ENCODE assay signal across 9 mouse cellular contexts in the genomic region with DNA sequence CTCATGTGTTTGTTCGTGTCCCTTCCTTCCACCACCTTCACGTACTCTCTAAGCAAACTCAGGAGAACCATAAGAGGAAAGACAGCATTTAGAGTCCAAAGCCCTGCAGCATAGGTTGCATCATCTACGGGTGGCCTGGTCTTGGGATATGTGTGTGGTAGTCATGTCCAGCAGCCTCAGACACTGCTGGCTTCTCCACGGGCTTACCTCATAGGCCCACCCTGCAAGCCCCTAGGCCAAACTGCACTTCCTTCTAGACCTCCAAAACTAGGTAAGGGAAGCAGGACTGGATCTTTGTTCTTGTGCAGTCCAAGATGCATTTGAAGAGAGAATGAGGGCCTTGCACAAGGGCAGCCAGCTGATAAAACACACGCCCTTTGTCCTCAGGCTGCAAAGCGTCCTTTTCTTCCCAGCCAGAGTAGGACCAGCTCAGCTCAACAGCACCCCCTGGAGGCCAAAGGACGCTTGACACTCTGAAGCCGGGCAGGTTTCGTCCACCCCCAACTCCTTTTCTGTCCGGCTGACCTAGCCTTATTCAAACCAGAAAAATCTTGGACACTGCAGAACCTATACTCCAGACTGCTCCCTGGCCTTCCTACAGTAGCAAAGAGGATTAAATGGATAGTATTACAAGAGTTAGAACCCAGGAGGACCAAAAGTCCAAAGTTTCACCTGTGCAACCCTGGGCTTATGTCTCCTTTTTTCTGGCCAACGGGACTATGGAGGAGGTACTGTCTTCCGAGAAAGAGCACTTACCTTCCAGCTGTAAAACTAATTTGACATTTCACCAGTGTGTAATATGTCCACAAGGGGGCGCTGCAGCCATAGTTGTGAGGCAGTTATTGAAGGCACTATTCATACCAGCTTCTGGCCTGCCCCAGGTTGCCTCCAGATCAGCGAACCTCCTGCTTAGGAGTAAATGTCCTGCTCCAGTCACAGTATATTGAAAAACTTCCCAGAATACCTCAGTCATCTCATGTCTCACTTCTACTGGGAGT. TPM values are rescaled to one million over a fixed set of nuclear protein-coding genes. Genes with fewer than 3 reads are reported as not detected.
DNase-seq lines count a peak whose midpoint lies in the region; ATAC-seq lines count a peak whose summit lies in the region.
"Had no signal": no experiment of that assay in that cellular context is flagged by ENCODE, and none has a peak within 500 bp of the region (broad histone marks: within the 10 kb centered on the region; RNA-seq: fewer than 3 reads in every experiment).

No protein-coding gene starts in this region.

- H3K9me3 ChIP-seq in midbrain, embryonic 14.5 days (ENCODE audit: control insufficient read depth, low read length): no peaks in the 10 kb centered on the region

- no peaks in the 10 kb centered on the region for H3K36me3 ChIP-seq in midbrain, embryonic 14.5 days (ENCODE audit: control insufficient read depth, insufficient read depth, low read length)
- H3K36me3 ChIP-seq: G1E had no signal

- no peaks in the 10 kb centered on the region for H3K27me3 ChIP-seq in midbrain, embryonic 14.5 days (ENCODE audit: control insufficient read depth, insufficient read depth, low read length)

- no peak overlapping the region for H3K27ac ChIP-seq in midbrain, embryonic 14.5 days (replicated peaks; ENCODE audit: low read depth, low read length)

- intact Hi-C loops in left cerebral cortex, postnatal 36 days (cut with DNase I): loop anchor here (1.0 to 10.0 kb wide), 3 partner anchors 113 to 784 kb away; a partner anchor contains a TSS

- 32% methylated on average over 14 of the region's 14 CpGs for WGBS in midbrain, embryonic 14.5 days

- H3K4me3 ChIP-seq in midbrain, embryonic 14.5 days (replicated peaks; ENCODE audit: low read depth, low read length): no peak overlapping the region

- H3K4me2 ChIP-seq in midbrain, embryonic 14.5 days (ENCODE audit: low read length): no peak overlapping the region

- H3K4me1 ChIP-seq in midbrain, embryonic 14.5 days (ENCODE audit: control insufficient read depth, insufficient read depth, low read length): no peaks in the 10 kb centered on the region

- ATAC-seq in cerebellum, adult (ENCODE audit: insufficient number of reproducible peaks, low FRiP score, low TSS enrichment): no peak
- ATAC-seq in midbrain, embryonic 14.5 days (ENCODE audit: low FRiP score, low TSS enrichment): no peak

- H3K9ac ChIP-seq in midbrain, embryonic 14.5 days (replicated peaks; ENCODE audit: low read length): no peak overlapping the region

- DNase-seq in cerebellum, adult 11 months: peak; percentile 22
- DNase-seq in cerebellum, postnatal 25 days: peak; percentile 63 to 75
- DNase-seq in gastrocnemius, postnatal 25 days: peak; percentile 17
- peak; percentile 26 for DNase-seq in kidney, adult 11 months
- peak; percentile 58 to 68 for DNase-seq in left cerebral cortex, postnatal 36 days (ENCODE audit: low spot score in 2 of 2)
- peak; percentile 80 for DNase-seq in midbrain, embryonic 14.5 days
- DNase-seq in spleen, postnatal 4 days (ENCODE audit: low spot score in 2 of 2): peak; percentile 34 to 77

RNA-seq across cellular contexts. Expression of a gene that starts 20.6 kb away (rescaled TPM):
- total RNA-seq in gastrocnemius, postnatal 25 days (2021): under 1 TPM in 1 of 2 experiments, not detected in 1; 0.28 TPM
- total RNA-seq in left cerebral cortex, postnatal 36 days (2021): not detected
- polyA plus RNA-seq in midbrain, embryonic 14.5 days (2014; fragmentation: Nextera tagmentation; extraction: Ambion mirVana): 0.72 and 1.4 TPM in 2 replicates
- total RNA-seq: G1E had no signal
- polyA plus RNA-seq: G1E had no signal

RNA-seq across cellular contexts. Expression of a gene that starts 24.0 kb away (rescaled TPM):
- total RNA-seq in gastrocnemius, postnatal 25 days (2021): not detected
- total RNA-seq in left cerebral cortex, postnatal 36 days (2021): 1 to 10 TPM; 2.0 to 4.0 TPM
- not detected in 2 replicates for polyA plus RNA-seq in midbrain, embryonic 14.5 days (2014; fragmentation: Nextera tagmentation; extraction: Ambion mirVana)
- total RNA-seq: G1E had no signal
- polyA plus RNA-seq: G1E had no signal

RNA-seq across cellular contexts. Expression of a gene that starts 33.3 kb away (rescaled TPM):
- not detected for total RNA-seq in gastrocnemius, postnatal 25 days (2021)
- not detected for total RNA-seq in left cerebral cortex, postnatal 36 days (2021)
- polyA plus RNA-seq in midbrain, embryonic 14.5 days (2014; fragmentation: Nextera tagmentation; extraction: Ambion mirVana): 0.16 TPM in 1 of 2 replicates, not detected in the other
- total RNA-seq: G1E had no signal
- polyA plus RNA-seq: G1E had no signal

RNA-seq across cellular contexts. Expression of a gene that starts 38.3 kb away (rescaled TPM):
- total RNA-seq in gastrocnemius, postnatal 25 days (2021): not detected
- total RNA-seq in left cerebral cortex, postnatal 36 days (2021): not detected
- polyA plus RNA-seq in midbrain, embryonic 14.5 days (2014; fragmentation: Nextera tagmentation; extraction: Ambion mirVana): not detected in 2 replicates

RNA-seq across cellular contexts. Expression of a gene that starts 47.7 kb away (rescaled TPM):
- total RNA-seq in gastrocnemius, postnatal 25 days (2021): not detected
- not detected for total RNA-seq in left cerebral cortex, postnatal 36 days (2021)
- not detected in 2 replicates for polyA plus RNA-seq in midbrain, embryonic 14.5 days (2014; fragmentation: Nextera tagmentation; extraction: Ambion mirVana)
- polyA plus RNA-seq: G1E had no signal

Comparison
In these comparisons a context has a peak if more than half of its experiments do, and no peak if none do; other contexts are left out.
1. DNase-seq: peak in every context shown above with its lines; median percentile 80 in midbrain, embryonic 14.5 days; 69 in cerebellum, postnatal 25 days; 63 in left cerebral cortex, postnatal 36 days; 56 in spleen, postnatal 4 days; 26 in kidney, adult 11 months; 22 in cerebellum, adult 11 months; 17 in gastrocnemius, postnatal 25 days.